Mouse (Mus musculus): Measurements from ENCODE around the gene Sh3bp1. TPM values are rescaled to one million over a fixed set of nuclear protein-coding genes. Genes with fewer than 3 reads are reported as not detected.

Gene Sh3bp1
- polyA plus RNA-seq, 1 experiment from 2014 or later, result 14.5 TPM

Small RNA genes lying within 50 kb of the gene (microRNA-seq; reads per million reads assigned to microRNA genes)
- not detected for gene Mir6955

Other genes starting within 250 kb of the Sh3bp1 start
- gene Elfn2, start 181.0 kb upstream of the Sh3bp1 start, polyA plus RNA-seq (2014; fragmentation: Nextera tagmentation; extraction: Ambion mirVana), result not detected in 2 replicates
- gene Mfng, start 126.3 kb upstream of the Sh3bp1 start, polyA plus RNA-seq (2014; fragmentation: Nextera tagmentation; extraction: Ambion mirVana), result 8.2 and 8.3 TPM in 2 replicates
- 6.5 and 7.1 TPM in 2 replicates for gene Card10, start 96.7 kb upstream of the Sh3bp1 start, polyA plus RNA-seq (2014; fragmentation: Nextera tagmentation; extraction: Ambion mirVana)
- 29.0 and 30.1 TPM in 2 replicates for gene Cdc42ep1, start 57.1 kb upstream of the Sh3bp1 start, polyA plus RNA-seq (2014; fragmentation: Nextera tagmentation; extraction: Ambion mirVana)
- gene Lgals2, start 44.2 kb upstream of the Sh3bp1 start, polyA plus RNA-seq (2014; fragmentation: Nextera tagmentation; extraction: Ambion mirVana), result not detected in 2 replicates
- gene Gga1, start 22.6 kb upstream of the Sh3bp1 start, polyA plus RNA-seq (2014; fragmentation: Nextera tagmentation; extraction: Ambion mirVana), result 30.7 and 33.2 TPM in 2 replicates
- gene Gm49510, start 101 bp upstream of the Sh3bp1 start, polyA plus RNA-seq (2014; fragmentation: Nextera tagmentation; extraction: Ambion mirVana), result 0.16 TPM in 1 of 2 replicates, not detected in the other
- gene Pdxp, start 14.2 kb downstream of the Sh3bp1 start, polyA plus RNA-seq (2014; fragmentation: Nextera tagmentation; extraction: Ambion mirVana), result 26.2 and 26.6 TPM in 2 replicates
- gene Lgals1, start 27.0 kb downstream of the Sh3bp1 start, polyA plus RNA-seq (2014; fragmentation: Nextera tagmentation; extraction: Ambion mirVana), result 708 and 842 TPM in 2 replicates
- gene Nol12, start 35.2 kb downstream of the Sh3bp1 start, polyA plus RNA-seq (2014; fragmentation: Nextera tagmentation; extraction: Ambion mirVana), result 30.5 and 32.6 TPM in 2 replicates
- 34.9 and 41.1 TPM in 2 replicates for gene Triobp, start 48.0 kb downstream of the Sh3bp1 start, polyA plus RNA-seq (2014; fragmentation: Nextera tagmentation; extraction: Ambion mirVana)
- gene H1f0, start 128.7 kb downstream of the Sh3bp1 start, polyA plus RNA-seq (2014; fragmentation: Nextera tagmentation; extraction: Ambion mirVana), result 102 and 117 TPM in 2 replicates
- gene Galr3, start 142.1 kb downstream of the Sh3bp1 start, polyA plus RNA-seq (2014; fragmentation: Nextera tagmentation; extraction: Ambion mirVana), result not detected in 2 replicates
- gene Ankrd54, start 163.1 kb downstream of the Sh3bp1 start, polyA plus RNA-seq (2014; fragmentation: Nextera tagmentation; extraction: Ambion mirVana), result 20.2 and 23.0 TPM in 2 replicates
- 144 and 153 TPM in 2 replicates for gene Eif3l, start 175.4 kb downstream of the Sh3bp1 start, polyA plus RNA-seq (2014; fragmentation: Nextera tagmentation; extraction: Ambion mirVana)
- 18.9 and 20.2 TPM in 2 replicates for gene Micall1, start 209.1 kb downstream of the Sh3bp1 start, polyA plus RNA-seq (2014; fragmentation: Nextera tagmentation; extraction: Ambion mirVana)
- 271 and 299 TPM in 2 replicates for gene Polr2f, start 241.2 kb downstream of the Sh3bp1 start, polyA plus RNA-seq (2014; fragmentation: Nextera tagmentation; extraction: Ambion mirVana)
- 5.6 and 8.4 TPM in 2 replicates for gene 1700088E04Rik, start 241.5 kb downstream of the Sh3bp1 start, polyA plus RNA-seq (2014; fragmentation: Nextera tagmentation; extraction: Ambion mirVana)